Mouse (Mus musculus) brain, adult 10 weeks (tissue): Measurements from ENCODE around the gene Tmem262. TPM values are rescaled to one million over a fixed set of nuclear protein-coding genes. Genes with fewer than 3 reads are reported as not detected.

Experiments used
- polyA plus RNA-seq: library from polyadenylated mRNA; stranded (reverse); fragments of 350-450 nt; fragmentation: Illumina TruSeq; extraction: RNeasy Lipid Tissue Mini Kit (QIAGEN cat#74804); gene quantifications from one replicate; pipeline ENCODE4 v1.2.3, GENCODE M21; 2015; ENCODE audit warnings: low read depth, low replicate concordance

Gene Tmem262
- not detected for polyA plus RNA-seq

DNA sequence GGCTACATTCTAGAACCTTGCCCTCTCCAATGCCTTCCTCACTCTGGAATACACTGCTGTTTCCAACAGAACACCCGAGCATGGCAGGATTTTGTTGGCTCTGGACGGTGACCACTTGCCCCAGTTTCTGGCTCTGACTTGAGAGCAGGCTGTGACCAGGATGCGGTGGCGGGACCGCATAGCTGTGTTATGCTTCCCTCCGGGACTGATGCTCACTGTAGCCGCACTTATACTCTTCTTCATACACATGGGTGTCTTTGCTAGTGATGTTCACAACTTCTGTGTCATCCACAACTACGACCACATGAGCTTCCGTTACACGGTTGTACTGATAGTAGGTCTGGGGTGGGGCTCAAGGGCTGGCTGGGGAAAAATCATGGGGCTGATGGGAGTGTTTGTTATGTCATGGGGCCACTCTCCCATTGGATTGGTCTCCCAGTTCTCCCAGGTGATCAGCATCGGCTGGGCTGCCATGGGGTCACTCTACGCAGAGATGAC lies at the start of gene Tmem262:
Tmem262 (plus strand) TSS at position 51 of the 498 bp plus-strand sequence.

DNA sequence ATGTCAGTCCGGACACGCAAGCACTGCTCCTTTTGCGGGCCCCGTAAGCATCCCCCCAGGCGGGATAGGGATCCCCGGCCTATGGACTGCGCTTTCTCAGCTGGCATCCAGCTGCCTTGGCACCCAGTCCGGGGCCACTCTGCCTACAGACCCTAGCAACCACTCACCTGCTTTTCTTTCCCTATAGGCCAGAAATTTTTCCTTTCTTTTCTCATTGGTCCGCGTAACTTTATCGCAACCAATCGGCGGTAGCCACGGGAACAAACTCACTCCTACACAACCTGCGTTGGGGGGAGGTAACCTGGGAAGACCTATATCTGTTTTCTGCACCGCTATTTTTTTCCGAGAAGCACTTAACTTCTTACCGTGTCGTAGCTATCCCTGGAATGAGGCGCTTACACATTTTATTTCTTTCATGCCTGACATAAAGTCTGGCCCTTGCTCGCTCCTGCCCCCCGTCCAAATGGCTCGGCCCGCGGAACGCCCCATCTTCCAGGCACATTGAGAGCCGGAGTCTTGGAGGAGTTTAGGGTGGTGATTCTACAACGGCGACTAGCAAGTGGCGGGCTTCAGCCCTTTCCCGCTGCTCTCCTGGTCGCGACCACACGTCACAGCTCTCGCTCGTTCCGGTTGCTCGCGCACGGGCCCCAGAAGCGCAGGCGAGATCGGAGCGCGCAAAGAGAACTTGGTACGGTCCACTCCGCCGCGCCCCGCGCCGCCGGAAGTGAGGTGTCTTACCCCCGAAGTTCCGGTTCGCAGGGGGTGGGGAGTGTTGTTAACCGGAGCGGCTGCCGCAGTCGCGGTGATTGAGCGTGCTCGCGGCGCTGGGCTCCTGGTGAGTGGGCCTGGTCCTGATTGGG lies 33.3 kb upstream of the Tmem262 start, which contains the start of gene Syvn1:
Syvn1 (plus strand) TSS at position 283 of the 860 bp plus-strand sequence.

DNA sequence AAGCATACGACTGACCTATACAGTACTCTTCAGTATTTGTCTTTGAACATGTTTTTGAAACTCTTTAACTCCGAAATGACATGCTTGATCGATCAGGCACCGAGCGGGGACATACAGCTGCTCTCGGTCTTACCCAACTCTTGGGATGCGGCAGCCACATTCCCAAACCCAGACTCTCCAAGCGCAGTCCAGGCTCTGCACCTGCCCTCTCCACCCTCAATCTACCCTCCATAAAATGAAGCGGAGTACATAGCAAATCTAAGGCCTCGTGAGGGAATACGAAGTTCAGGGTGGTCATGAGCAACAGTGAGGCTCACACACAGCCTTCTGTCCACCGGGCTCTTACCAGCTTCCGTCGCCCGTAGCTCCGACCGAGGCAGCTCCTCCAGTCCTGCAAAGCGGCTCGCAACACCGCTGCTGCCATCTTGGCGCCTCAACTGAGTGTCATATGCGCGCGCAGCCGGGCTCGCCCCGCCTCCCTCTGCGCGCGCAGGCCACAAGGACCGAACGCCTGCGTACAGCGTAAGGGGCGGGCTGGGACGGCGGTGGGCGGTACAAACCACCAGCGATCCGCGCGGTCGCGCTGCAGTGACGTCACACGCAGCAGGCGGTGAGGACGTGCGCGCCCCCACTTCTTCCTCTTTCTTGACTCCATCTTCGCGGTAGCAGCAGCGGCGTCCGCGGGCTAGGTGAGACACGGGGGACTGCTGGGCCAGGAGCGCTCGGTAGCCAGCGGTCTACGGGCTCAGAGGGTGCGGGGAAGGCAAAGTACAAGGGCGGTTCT lies 22.3 kb upstream of the Tmem262 start, which contains the start of the genes Mrpl49 and Fau:
Mrpl49 (minus strand) TSS at position 473 of the 784 bp plus-strand sequence.
Fau (plus strand) TSS at position 532 of the 784 bp plus-strand sequence.

DNA sequence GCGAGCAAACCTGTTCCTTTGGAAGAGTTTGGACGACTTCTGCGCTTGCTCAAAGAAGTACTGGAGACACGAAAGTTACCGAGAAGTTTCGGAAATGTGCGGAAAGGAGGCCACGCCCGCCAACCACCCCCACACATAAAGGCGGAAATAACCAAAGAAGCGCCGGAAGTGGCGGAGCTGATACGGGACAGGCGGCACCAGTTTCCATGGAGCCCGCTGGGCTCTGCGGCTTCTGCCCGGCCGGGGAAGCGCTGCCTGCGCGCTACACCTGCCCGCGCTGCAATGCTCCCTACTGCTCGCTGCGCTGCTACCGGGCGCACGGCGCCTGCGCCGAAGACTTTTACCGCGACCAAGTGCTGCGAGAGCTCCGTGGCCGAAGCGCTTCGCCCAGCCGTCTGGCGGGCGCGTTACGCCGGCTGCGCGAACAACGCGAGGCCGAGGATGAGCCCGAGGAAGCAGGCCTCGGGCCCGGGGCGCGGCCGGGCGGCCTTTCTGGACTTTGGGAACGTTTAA lies 18.8 kb upstream of the Tmem262 start, which contains the start of gene Znhit2:
Znhit2 (plus strand) TSS at position 172 of the 513 bp plus-strand sequence.

DNA sequence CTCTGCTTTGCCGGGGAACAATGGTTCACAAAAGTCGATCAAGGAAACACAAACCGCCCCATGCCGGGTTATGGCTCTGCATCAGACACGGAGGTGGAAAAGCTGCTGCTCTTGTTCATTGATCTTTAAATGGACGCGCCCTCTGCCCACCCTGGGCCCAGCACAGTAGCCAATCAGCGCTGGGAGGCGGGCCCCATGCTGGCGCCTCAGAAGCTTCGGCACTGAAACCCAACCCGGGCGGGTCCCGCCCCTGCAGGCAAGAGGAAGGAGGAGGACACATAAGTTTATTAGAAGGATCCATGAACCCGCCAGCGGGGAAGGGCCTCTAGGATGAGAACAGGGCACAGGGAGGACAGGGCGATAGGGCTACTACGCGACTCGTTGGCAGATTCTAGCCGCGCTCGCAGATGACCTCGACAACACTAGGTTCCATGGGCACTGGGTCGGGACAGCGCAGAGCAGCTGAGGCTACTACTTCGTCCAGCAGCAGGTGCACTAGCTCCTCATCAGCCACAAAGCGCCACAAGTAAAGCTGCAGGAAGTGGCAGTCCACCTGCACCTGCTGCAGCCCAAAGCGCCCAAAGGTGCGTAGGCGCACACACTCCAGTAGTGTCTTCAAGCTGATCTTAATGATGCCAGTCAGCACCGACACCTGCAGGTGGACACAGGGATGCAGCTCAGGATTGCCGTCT lies 12.0 kb upstream of the Tmem262 start, which contains the start of gene Tm7sf2:
Tm7sf2 (minus strand) TSS at position 650 of the 692 bp plus-strand sequence.

DNA sequence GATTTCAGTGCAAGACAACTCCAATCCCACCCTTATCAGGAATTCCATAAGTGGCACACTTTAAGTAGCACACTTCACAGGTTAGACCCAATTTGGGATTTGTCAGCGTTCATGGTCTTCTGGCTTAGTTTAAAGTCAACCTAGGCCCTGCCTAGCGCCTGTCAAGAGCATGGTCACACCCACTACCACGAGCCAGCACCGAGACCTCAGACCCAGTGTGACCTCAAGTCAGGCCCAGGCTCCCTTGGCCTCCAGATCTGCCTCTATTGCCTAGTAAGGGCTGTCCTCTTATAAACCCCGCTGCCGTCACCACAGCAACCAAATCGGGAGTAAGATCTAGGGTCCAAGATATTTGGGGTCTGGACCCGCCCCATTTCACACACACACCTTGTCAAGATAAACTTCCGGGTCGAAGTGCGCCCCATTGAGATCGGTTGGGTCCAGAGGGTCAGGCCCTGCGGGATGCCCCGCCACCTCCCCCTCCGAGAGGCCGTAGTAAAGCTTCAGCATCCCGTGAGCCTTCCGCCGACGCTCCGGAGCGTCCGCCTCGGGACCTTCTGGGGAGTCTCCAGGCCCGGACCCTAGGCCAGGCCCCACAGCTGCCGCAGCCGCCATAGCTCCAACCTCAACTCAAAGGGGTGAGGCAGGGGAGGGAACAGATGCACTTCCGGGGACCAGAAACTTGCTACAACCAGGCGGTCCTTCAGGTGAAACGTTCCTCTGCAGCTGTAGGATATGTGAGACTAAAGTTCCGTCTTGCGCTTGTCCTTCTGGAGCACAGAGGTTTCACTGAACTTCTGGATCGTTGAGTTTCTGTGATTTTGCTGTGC lies 3.1 kb upstream of the Tmem262 start, which contains the start of gene Vps51:
Vps51 (minus strand) TSS at position 668 of the 830 bp plus-strand sequence.

DNA sequence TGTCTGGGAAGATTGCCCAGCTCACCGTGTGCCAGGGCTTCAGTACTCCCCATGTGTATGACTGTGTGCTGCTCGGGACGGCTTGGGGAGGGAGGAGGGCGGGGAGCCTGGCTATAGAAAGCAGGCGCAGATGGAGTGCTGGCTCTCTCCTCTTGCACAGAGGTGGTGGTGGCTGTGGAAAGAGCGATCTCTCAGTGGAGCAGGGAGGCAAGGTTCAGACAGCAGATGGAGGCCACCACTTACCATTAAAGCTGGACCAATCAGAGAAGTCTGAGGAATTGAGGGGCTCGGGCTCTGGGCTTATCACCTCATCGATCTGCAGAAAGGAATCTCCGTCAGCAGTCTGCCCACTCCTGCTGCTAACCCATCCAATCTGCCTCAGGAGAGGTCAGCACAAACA lies 2.3 kb downstream of the Tmem262 start, which contains the start of gene Gm28374:
Gm28374 (minus strand) TSS at position 101 of the 400 bp plus-strand sequence.

DNA sequence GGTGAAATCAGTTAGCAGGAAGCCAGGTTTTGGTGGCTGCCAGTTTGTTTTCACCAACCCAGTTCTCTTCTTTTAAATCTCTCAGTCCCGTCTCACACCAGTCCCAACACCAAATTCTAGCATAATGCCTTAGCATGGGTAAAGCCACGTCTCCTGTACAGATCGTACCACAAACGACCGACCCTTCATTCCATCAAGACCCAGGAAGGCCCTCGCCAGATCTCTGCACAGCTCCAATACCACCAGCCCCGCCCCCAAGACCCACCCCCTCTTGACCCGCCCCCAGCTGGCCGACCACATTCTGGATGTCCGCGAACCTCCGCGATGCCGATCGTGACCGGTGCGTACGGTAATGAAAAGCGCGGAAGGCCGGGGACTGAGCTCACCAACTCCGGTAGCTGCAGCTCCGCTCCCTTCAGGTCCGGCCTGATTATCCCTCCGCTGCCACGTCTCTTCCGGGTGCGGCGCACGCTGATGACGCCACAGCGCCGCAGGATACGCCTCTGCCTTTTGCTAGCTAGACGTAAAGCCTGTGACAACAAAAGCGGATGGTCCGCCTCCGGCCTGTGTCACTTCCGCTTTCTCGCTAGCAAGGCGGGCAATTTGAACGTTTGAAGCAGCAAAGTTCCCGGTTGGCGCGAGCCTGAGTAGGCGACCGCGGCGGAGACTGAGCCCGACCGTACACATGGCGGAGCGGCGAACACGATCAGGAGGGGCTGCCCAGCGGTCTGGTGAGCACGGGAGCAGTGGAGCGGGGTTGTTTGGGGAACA lies 4.8 kb downstream of the Tmem262 start, which contains the start of the genes Zfpl1 and Cdca5:
Zfpl1 (minus strand) TSS at position 479 of the 771 bp plus-strand sequence.
Cdca5 (plus strand) TSS at position 506 of the 771 bp plus-strand sequence.

DNA sequence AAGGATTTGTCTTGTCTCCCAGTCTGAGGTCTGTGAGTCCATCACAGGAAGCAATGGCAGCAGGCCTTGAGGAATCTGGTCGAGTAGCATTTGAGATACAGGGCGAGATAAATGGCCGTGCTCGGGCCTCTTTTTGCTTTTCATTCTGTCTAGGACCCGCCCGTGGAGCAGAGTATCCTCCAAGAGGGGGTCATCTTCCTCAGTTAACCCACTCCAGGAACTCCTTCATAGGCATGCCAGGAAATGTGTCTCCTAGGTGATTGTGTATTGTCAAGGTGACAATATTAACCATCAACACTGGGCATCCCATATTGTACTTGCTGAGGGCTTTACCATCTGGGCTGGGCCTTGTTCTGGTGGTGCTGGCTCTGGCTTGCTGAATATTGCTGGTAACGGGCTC lies 14.3 kb downstream of the Tmem262 start, which contains the start of gene AC131692.1:
AC131692.1 (plus strand) TSS at position 301 of the 400 bp plus-strand sequence.

DNA sequence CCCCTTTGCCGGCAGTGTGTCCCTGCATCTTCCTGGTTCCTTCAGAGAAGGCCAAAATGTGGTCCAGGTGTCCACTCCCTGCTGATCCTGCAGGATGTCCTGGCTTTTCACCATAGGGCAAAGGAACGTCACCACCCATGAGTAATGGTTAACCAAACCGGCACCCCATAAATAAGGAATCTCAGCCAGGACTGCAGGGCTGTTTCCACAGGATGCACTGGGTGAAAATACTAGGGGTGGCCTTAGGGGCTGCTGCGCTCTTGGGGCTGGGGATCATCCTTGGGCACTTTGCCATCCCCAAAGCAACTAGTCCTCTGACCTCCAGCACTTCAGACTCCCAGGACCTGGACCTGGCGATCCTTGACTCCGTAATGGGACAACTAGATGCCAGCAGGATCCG lies 25.8 kb downstream of the Tmem262 start, which contains the start of gene Naaladl1:
Naaladl1 (plus strand) TSS at position 197 of the 400 bp plus-strand sequence.

DNA sequence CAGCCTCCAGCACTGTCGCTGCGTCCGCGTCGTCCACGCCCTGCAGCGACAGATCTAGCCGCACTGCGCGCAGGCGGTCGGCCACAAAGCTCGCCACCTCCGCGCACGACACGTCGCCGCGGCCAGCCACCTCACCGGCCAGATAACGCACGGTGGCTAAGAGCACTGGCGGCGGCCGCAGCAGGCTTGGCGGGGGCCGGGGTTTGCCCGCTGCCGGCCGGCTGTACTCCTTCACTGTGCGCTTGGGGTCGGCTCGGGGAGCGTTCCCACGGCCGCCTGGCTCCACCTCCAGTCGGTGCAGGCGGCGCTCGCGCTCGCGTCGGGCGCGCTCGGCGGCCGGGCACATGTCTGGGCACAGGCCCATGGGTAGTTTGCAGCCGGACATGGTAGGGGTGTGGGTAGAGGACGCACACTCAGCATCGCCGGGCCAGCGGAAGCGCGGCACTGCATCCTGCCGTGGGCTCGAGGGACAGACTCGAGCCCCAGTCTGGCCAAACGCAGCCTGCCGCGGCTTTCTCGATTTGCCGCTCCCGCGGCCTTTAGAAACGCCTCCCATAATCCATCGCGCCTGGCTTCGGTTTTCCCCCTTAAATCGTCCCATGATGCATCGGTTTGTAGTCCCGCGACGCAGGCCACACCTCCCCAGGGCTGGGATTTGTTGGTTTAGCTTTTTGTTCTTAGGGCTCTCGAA lies 38.3 kb downstream of the Tmem262 start, which contains the start of gene Sac3d1:
Sac3d1 (minus strand) TSS at position 665 of the 691 bp plus-strand sequence.

DNA sequence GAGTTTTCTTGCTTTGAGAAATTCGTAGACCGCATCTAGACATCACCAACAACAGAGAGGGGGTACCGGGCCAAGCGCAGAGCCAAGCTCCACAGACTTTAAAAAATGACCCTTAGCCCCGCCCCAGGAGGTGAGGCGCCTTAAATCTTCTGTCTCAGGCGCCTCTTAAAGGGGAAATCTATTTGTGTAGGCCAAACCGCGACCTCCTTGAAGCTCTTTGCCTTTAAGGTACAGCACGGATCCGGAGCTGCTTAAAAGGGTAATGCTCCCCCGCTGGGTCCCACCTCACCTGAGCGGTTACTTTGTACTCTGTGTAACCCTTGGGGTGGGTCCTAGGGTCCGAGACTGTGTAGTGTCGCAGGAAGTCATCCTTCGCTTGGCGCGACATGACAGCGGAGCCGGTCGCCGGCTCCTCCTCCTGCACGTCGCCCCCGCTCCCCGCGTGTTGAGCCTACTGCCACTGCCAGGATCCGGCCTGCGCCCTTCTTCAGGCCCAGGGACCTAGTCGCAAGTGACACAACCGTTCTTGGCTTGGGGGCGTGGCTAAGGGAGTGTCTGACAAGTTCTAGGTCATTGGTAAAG lies 48.0 kb downstream of the Tmem262 start, which contains the start of gene Snx15:
Snx15 (minus strand) TSS at position 545 of the 582 bp plus-strand sequence.

Other genes starting within 250 kb of the Tmem262 start
- gene Frmd8, start 204.8 kb upstream of the Tmem262 start, polyA plus RNA-seq: 14.4 TPM
- 5.1 TPM for gene Slc25a45, start 202.2 kb upstream of the Tmem262 start, polyA plus RNA-seq
- gene Tigd3, start 185.9 kb upstream of the Tmem262 start, polyA plus RNA-seq: 3.6 TPM
- 58.0 TPM for gene Dpf2, start 167.0 kb upstream of the Tmem262 start, polyA plus RNA-seq
- gene Cdc42ep2, start 155.2 kb upstream of the Tmem262 start, polyA plus RNA-seq: 9.0 TPM
- 7.5 TPM for gene Pola2, start 115.8 kb upstream of the Tmem262 start, polyA plus RNA-seq
- not detected for gene Slc22a20, start 93.9 kb upstream of the Tmem262 start, polyA plus RNA-seq
- 17.9 TPM for gene Capn1, start 64.1 kb upstream of the Tmem262 start, polyA plus RNA-seq
- 33.6 TPM for gene Syvn1, start 33.5 kb upstream of the Tmem262 start, polyA plus RNA-seq
- gene Mrpl49, start 22.2 kb upstream of the Tmem262 start, polyA plus RNA-seq: 61.3 TPM
- gene Fau, start 22.2 kb upstream of the Tmem262 start, polyA plus RNA-seq: 1,093 TPM
- 30.1 TPM for gene Znhit2, start 18.8 kb upstream of the Tmem262 start, polyA plus RNA-seq
- gene Tm7sf2, start 11.7 kb upstream of the Tmem262 start, polyA plus RNA-seq: 37.3 TPM
- gene Vps51, start 2.8 kb upstream of the Tmem262 start, polyA plus RNA-seq: 58.5 TPM
- gene Gm28374, start 2.2 kb downstream of the Tmem262 start, polyA plus RNA-seq: not detected
- gene Zfpl1, start 4.9 kb downstream of the Tmem262 start, polyA plus RNA-seq: 47.7 TPM
- 0.42 TPM for gene Cdca5, start 5.0 kb downstream of the Tmem262 start, polyA plus RNA-seq
- not detected for gene AC131692.1, start 14.4 kb downstream of the Tmem262 start, polyA plus RNA-seq
- not detected for gene Naaladl1, start 25.7 kb downstream of the Tmem262 start, polyA plus RNA-seq
- 16.8 TPM for gene Sac3d1, start 38.6 kb downstream of the Tmem262 start, polyA plus RNA-seq
- gene Snx15, start 48.3 kb downstream of the Tmem262 start, polyA plus RNA-seq: 39.0 TPM
- not detected for gene Batf2, start 61.0 kb downstream of the Tmem262 start, polyA plus RNA-seq
- 91.3 TPM for gene Arl2, start 61.5 kb downstream of the Tmem262 start, polyA plus RNA-seq
- not detected for gene Majin, start 104.4 kb downstream of the Tmem262 start, polyA plus RNA-seq
- not detected for gene Gpha2, start 146.3 kb downstream of the Tmem262 start, polyA plus RNA-seq
- 120 TPM for gene Ppp2r5b, start 155.8 kb downstream of the Tmem262 start, polyA plus RNA-seq
- 18.9 TPM for gene Atg2a, start 161.6 kb downstream of the Tmem262 start, polyA plus RNA-seq
- gene Ehd1, start 196.7 kb downstream of the Tmem262 start, polyA plus RNA-seq: 27.8 TPM
- 2.4 TPM for gene Cdc42bpg, start 226.4 kb downstream of the Tmem262 start, polyA plus RNA-seq